Mouse (Mus musculus) NIH3T3 (cell line): ENCODE results near the gene B3galt2.

ENCODE experiments used
- DNase-seq: peaks from one replicate; pipeline ENCODE4 v3.0.0-alpha.2; 2012; ENCODE audit warnings: low read depth

Gene B3galt2

DNA sequence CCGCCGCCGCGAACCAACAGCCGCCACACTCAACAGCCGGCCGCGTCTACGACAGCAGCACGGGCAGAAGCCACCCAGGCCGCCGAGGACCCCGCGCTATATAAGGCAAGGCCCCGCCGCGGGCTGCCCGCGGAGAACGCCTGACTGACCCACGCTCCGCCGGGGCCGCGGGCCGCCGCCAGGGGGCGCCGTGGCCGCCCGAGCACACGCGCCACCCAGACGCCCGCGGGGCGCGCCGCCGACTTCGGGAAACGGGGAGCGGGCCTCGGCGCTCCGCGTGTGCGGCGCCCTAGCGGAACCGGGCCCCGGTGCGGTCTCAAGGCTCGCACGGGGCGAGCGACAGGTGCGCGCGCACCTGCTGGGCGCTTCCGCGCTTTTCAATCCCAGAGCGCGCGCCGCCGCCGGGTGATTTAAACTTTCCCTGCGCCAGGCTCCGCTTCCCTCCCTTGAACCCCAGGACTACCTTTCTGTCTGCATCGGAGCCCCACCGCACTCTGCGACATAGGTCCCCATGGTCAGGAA, 62.3 kb downstream of the B3galt2 start, which contains the start of gene Cdc73:
Cdc73 (minus strand) TSS at position 153 of the 522 bp plus-strand sequence.
- DNase-seq = peak; percentile 96
